Mouse (Mus musculus) C2C12 (cell line): ENCODE results near the gene Grxcr1.

Source experiments
- CTCF ChIP-seq: IDR thresholded peaks from one replicate; pipeline ENCODE4 v1.5.1; 2011; ENCODE audit not compliant: control insufficient read depth, insufficient read depth, insufficient read length
- MAX ChIP-seq: IDR thresholded peaks from one replicate; pipeline ENCODE4 v1.6.1; 2011; ENCODE audit warnings: mild to moderate bottlenecking, control low read depth
- MYOD1 ChIP-seq: IDR thresholded peaks from one replicate; pipeline ENCODE4 v1.6.1; 2011; ENCODE audit warnings: low read depth; ENCODE audit not compliant: control insufficient read depth, insufficient read length
- USF1 ChIP-seq: IDR thresholded peaks from one replicate; pipeline ENCODE4 v1.6.1; 2011; ENCODE audit warnings: low read depth, mild to moderate bottlenecking, control low read depth, moderate library complexity

DNA sequence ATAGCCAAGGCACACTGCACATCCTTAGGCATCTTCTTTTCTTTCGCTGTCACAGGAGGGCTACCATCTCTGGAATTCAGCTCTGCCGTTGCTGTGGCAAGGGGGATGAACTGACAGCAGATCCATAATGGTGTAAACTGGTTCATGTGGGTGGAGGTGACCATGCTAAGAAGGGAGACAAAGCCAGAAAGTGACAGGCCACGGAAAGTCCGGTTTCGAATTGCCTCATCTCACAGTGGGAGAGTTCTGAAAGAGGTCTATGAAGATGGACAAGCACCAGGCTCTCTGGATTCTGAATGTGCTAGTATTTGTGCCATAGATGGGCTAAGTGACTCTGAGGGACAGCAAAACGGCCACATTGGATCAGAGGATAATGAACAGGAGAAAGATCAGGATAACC, at the start of gene Grxcr1:
- TF ChIP-seq CTCF (no peak), MAX (no peak), MYOD1 (no peak), USF1 (no peak)
